Mouse (Mus musculus) B cell, adult 2 months (primary cell): ENCODE measurements around the gene Tmem177.

Source experiments
- DNase-seq, 2 experiments: peaks; one replicate each; pipeline ENCODE4 v3.0.0; 2022

The Tmem177 gene

GRCm38 (mm10) chr1:119886320-119886719 lies 26.7 kb downstream of the Tmem177 start:
- no peak for DNase-seq

DNA sequence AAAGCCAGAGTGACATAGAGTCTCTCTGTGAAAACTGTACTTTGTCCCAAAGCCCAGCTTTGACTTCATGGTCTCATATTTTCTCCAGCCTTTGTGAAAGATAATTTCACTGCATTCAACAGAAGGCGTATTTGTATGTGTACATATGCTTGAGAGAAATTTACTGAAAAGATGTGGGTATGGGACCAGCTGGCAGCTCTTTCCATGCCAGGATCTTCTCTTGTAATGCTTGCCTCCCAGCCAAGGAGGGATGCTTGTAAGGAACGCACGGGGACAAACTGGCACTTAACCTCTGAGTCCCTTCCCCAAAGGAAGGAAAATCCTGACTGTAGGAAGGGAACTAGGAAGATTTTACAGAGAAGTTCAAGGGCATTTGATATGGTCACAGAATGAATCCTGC lies 28.7 kb downstream of the Tmem177 start:
- no peak for DNase-seq

DNA sequence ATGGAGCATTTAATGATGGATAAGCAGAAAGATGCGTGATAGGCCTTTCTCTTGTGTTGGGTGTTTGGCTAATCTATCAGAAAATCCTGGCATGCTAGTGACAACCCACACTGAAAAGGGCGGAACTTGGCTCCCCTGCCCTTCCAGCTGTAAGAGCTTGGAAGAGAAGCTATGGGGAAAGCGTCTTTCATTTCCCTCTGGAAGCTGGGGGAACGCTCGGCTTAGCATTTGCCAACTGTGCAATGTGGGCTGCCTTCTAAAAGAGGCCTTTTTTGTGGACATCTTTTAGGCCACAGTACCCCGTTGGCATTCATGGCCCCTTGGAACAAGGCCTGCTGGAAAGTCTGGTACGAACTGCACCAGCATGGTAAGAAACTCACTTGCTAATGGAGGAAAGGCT lies 34.1 kb downstream of the Tmem177 start:
- DNase-seq, result no peak

DNA sequence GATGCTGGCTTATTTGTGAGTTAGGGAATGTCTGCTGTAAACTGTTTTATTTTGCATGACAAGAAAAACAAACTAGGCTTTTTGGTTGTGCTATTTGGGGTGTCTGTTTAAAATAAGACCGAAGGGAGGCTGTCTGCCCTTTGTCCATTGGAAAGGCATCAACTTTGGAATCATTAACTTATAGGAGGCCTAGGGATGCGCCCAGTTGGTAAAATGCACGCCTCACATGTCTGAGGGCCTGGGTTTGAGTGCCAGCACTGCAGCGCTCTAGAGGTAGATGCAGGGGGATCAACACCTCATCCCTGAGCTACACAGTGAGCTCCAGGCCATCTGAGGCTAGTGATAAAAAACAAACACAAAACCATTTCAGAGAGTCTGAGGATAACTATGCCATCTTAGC lies 35.5 kb downstream of the Tmem177 start:
- no peak for DNase-seq

DNA sequence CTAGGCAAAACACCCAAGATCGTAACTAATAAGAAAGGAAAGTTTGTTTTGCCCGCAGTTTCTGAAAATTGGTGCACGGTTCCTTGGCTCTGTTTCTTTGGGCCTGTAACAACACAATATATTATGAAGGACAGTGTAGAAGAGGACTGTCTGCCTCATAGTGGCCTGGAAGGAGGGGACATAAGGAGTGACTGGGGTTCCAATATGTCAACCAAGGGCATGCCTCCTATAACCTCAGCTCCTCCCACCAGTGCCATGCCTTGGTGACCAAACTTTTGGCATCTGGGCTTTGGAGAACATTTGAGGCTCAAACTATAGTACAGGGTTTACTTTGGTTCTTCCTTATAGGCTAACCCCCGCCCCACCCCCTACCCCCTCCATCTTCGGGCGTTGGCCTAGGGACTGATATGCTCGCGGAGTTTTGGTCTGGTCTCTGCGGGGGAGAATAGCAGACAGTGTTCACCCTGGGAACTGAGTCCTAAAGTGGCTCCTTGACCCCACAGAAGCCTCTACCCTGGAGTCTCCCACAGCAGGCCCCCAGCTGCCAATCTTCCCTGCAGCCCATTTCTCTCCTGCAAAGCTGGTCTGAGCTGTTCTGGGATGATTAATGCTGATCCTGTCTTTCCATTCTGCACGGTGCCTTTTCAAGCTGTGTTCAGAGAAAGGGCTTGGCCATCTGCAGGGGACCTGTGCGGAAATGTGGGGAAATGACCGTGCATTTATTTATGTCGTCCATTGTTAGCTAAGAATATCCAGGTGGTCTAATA lies 44.4 kb downstream of the Tmem177 start:
- no peak for DNase-seq

- no peak for DNase-seq
Observed at GRCm38 (mm10) chr1:119867300-119867699, 45.7 kb downstream of the Tmem177 start.

- no peak for DNase-seq
Observed at GRCm38 (mm10) chr1:119865311-119865710, 47.7 kb downstream of the Tmem177 start.

DNA sequence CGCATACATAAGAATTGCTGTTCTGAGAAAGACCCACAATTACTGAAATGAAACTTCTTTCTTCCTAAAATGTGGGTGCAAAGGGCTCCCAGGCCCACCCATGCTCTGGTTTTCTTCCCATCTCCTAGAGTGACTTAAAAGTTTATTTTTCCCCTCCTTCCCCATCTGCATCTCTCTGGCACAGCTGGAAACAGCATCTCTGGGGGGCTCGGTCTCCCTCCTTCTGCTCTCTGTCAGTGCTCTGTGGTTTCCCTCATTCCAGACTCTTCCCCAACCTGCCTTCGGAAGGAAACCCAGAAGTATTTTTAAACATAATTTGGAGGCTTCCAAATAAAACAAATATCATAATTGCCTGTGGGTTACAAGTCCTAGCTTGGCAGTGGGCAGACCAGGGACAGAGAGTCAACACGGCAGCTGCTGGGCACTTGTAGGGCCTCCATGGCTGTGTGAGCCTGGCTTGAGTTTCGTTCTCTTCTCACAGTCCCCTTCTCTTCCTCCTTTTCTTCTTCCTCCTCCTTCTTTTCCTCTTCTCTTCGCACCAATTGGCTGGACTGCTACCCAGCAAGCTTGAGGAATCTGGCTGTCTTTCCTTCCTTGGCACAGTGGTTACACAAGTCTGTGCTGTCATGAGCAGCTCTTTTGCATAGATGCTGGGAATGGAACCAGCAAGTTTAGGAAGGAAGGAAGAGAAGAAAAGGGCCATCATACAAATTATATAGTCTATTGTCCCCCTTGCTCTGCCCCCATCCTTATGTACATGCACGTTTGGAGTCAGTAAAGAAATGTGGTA lies 49.3 kb downstream of the Tmem177 start:
- DNase-seq, result no peak

- DNase-seq, result no peak
Observed at GRCm38 (mm10) chr1:119859566-119859965, 53.4 kb downstream of the Tmem177 start.
